Mouse (Mus musculus) heart, embryonic 11.5 days (tissue): ENCODE measurements around the gene Olfr459. TPM values are rescaled to one million over a fixed set of nuclear protein-coding genes. Genes with fewer than 3 reads are reported as not detected.

Experiments used
- ATAC-seq: fragments of 200-750 bp; cut with Nextera tagmentation; replicated peaks from 2 replicates; pipeline ENCODE4 v1.8.0; 2017; ENCODE audit warnings: moderate library complexity; ENCODE audit not compliant: insufficient number of reproducible peaks, low FRiP score, low TSS enrichment
- H3K27ac ChIP-seq: fragments of 300-500 bp; sonication (generic); 2 replicates; pipeline ENCODE4 v1.5.1; 2014; ENCODE audit warnings: mild to moderate bottlenecking, low read depth, low read length
- H3K27me3 ChIP-seq: fragments of 300-500 bp; sonication (generic); 2 replicates; pipeline ENCODE4 v1.6.1; 2014; ENCODE audit warnings: mild to moderate bottlenecking, low read length, mixed read lengths; ENCODE audit not compliant: control insufficient read depth, insufficient read depth
- H3K36me3 ChIP-seq: fragments of 300-500 bp; sonication (generic); 2 replicates; pipeline ENCODE4 v1.6.1; 2014; ENCODE audit warnings: mild to moderate bottlenecking, low read length, moderate library complexity, mixed read lengths; ENCODE audit not compliant: control insufficient read depth, insufficient read depth
- H3K4me1 ChIP-seq: fragments of 300-500 bp; sonication (generic); 2 replicates; pipeline ENCODE4 v1.6.1; 2014; ENCODE audit warnings: low read length; ENCODE audit not compliant: control insufficient read depth, insufficient read depth
- H3K4me2 ChIP-seq: fragments of 300-500 bp; sonication (generic); 2 replicates; pipeline ENCODE4 v1.6.1; 2014; ENCODE audit warnings: mild to moderate bottlenecking, moderate library complexity
- H3K4me3 ChIP-seq: fragments of 300-500 bp; sonication (generic); 2 replicates; pipeline ENCODE4 v1.5.1; 2014; ENCODE audit warnings: low read depth, low read length
- H3K9ac ChIP-seq: fragments of 300-500 bp; sonication (generic); 2 replicates; pipeline ENCODE4 v1.6.1; 2014; ENCODE audit warnings: mild to moderate bottlenecking, low read depth, low read length, moderate library complexity
- H3K9me3 ChIP-seq: fragments of 300-500 bp; sonication (generic); replicated peaks from 2 replicates; pipeline ENCODE4 v1.6.1; 2016; ENCODE audit warnings: low read length; ENCODE audit not compliant: control insufficient read depth
- WGBS: fragments of 180-500 bp; shearing (Covaris S2); extraction: QIAGEN DNeasy Blood & Tissue Kit; methylation state at CpG from one replicate; pipeline ENCODE4 v1.1.7; 2014; ENCODE audit not compliant: insufficient replicate concordance; 5-methylcytosine and 5-hydroxymethylcytosine counted together
- polyA plus RNA-seq: library from polyadenylated mRNA; unstranded; fragments of >200 nt; fragmentation: Nextera tagmentation; extraction: Ambion mirVana; gene quantifications from 2 replicates; pipeline ENCODE4 v1.2.1, GENCODE M21; 2014

Olfr459 gene
- polyA plus RNA-seq, result not detected in 2 replicates

GRCm38 (mm10) chr6:41775077-41775476 is at the start of gene Olfr459:
Gene Olfr459, minus strand, starts transcription at chr6:41775177.
- ATAC-seq, result no peak
- Histone ChIP-seq H3K36me3 (no peaks in the 10 kb centered on the region), H3K27ac (no peak within 1 kb of the TSS), H3K27me3 (no peaks in the 10 kb centered on the region), H3K4me2 (no peak within 1 kb of the TSS), H3K9ac (no peak within 1 kb of the TSS), H3K9me3 (no peaks in the 10 kb centered on the region), H3K4me1 (no peaks in the 10 kb centered on the region), H3K4me3 (no peak within 1 kb of the TSS)
- 78% methylated on average over 7 of the region's 7 CpGs for WGBS

- no peaks in the 10 kb centered on the region for H3K9me3 ChIP-seq
- ATAC-seq, result no peak
- no peaks in the 10 kb centered on the region for H3K27me3 ChIP-seq
- H3K4me1 ChIP-seq, result no peaks in the 10 kb centered on the region
- no peak overlapping the region for H3K9ac ChIP-seq
- H3K27ac ChIP-seq, result no peak overlapping the region
- H3K4me3 ChIP-seq, result no peak overlapping the region
- no peaks in the 10 kb centered on the region for H3K36me3 ChIP-seq
- H3K4me2 ChIP-seq, result no peak overlapping the region
Observed at GRCm38 (mm10) chr6:41824086-41824485, 49.1 kb upstream of the Olfr459 start.

- Histone ChIP-seq H3K4me2 (no peak overlapping the region), H3K9me3 (no peaks in the 10 kb centered on the region), H3K4me3 (no peak overlapping the region), H3K27ac (no peak overlapping the region), H3K9ac (no peak overlapping the region), H3K36me3 (no peaks in the 10 kb centered on the region), H3K27me3 (no peaks in the 10 kb centered on the region), H3K4me1 (no peaks in the 10 kb centered on the region)
- no peak for ATAC-seq
- WGBS, result 78% methylated on average over 2 of the region's 2 CpGs
Observed at GRCm38 (mm10) chr6:41786700-41787099, 11.7 kb upstream of the Olfr459 start.

- no peaks in the 10 kb centered on the region for H3K27me3 ChIP-seq
- H3K4me2 ChIP-seq, result no peak overlapping the region
- H3K27ac ChIP-seq, result no peak overlapping the region
- H3K9ac ChIP-seq, result no peak overlapping the region
- H3K9me3 ChIP-seq, result no peaks in the 10 kb centered on the region
- H3K4me3 ChIP-seq, result no peak overlapping the region
- H3K4me1 ChIP-seq, result no peaks in the 10 kb centered on the region
- ATAC-seq, result no peak
- H3K36me3 ChIP-seq, result no peaks in the 10 kb centered on the region
- 74% methylated on average over 6 of the region's 6 CpGs for WGBS
Observed at GRCm38 (mm10) chr6:41775721-41776120, 744 bp upstream of the Olfr459 start.

- H3K4me2 ChIP-seq, result no peak overlapping the region
- H3K27me3 ChIP-seq, result no peaks in the 10 kb centered on the region
- no peaks in the 10 kb centered on the region for H3K4me1 ChIP-seq
- H3K36me3 ChIP-seq, result no peaks in the 10 kb centered on the region
- 56% methylated on average over 1 of the region's 1 CpGs for WGBS
- H3K9me3 ChIP-seq, result no peaks in the 10 kb centered on the region
- no peak overlapping the region for H3K9ac ChIP-seq
- no peak overlapping the region for H3K4me3 ChIP-seq
- H3K27ac ChIP-seq, result no peak overlapping the region
- no peak for ATAC-seq
Observed at GRCm38 (mm10) chr6:41769872-41770271, 5.1 kb downstream of the Olfr459 start.

- H3K27me3 ChIP-seq, result no peaks in the 10 kb centered on the region
- ATAC-seq, result no peak
- no peaks in the 10 kb centered on the region for H3K9me3 ChIP-seq
- WGBS, result 77% methylated on average over 5 of the region's 5 CpGs
- H3K27ac ChIP-seq, result no peak overlapping the region
- no peak overlapping the region for H3K4me2 ChIP-seq
- no peak overlapping the region for H3K4me3 ChIP-seq
- H3K4me1 ChIP-seq, result no peaks in the 10 kb centered on the region
- no peaks in the 10 kb centered on the region for H3K36me3 ChIP-seq
- H3K9ac ChIP-seq, result no peak overlapping the region
Observed at GRCm38 (mm10) chr6:41764306-41764705, 10.7 kb downstream of the Olfr459 start.

- Histone ChIP-seq H3K27ac (no peak overlapping the region), H3K9me3 (no peaks in the 10 kb centered on the region), H3K27me3 (no peaks in the 10 kb centered on the region), H3K4me2 (no peak overlapping the region), H3K9ac (no peak overlapping the region), H3K4me1 (no peaks in the 10 kb centered on the region), H3K36me3 (no peaks in the 10 kb centered on the region), H3K4me3 (no peak overlapping the region)
- no peak for ATAC-seq
- WGBS, result 50% methylated on average over 1 of the region's 1 CpGs
Observed at GRCm38 (mm10) chr6:41762370-41762757, 12.6 kb downstream of the Olfr459 start.

- H3K27ac ChIP-seq, result no peak overlapping the region
- H3K9me3 ChIP-seq, result no peaks in the 10 kb centered on the region
- no peaks in the 10 kb centered on the region for H3K4me1 ChIP-seq
- no peaks in the 10 kb centered on the region for H3K27me3 ChIP-seq
- WGBS, result 2% methylated on average over 1 of the region's 1 CpGs
- no peak for ATAC-seq
- H3K4me3 ChIP-seq, result no peak overlapping the region
- no peak overlapping the region for H3K9ac ChIP-seq
- H3K36me3 ChIP-seq, result no peaks in the 10 kb centered on the region
- no peak overlapping the region for H3K4me2 ChIP-seq
Observed at GRCm38 (mm10) chr6:41761702-41762369, 13.1 kb downstream of the Olfr459 start.

- H3K36me3 ChIP-seq, result no peaks in the 10 kb centered on the region
- H3K4me1 ChIP-seq, result no peaks in the 10 kb centered on the region
- WGBS, result 73% methylated on average over 2 of the region's 2 CpGs
Observed at GRCm38 (mm10) chr6:41759618-41760017, 15.4 kb downstream of the Olfr459 start.

More at GRCm38 (mm10) chr6:41759618-41760017, 15.4 kb downstream of the Olfr459 start:
- H3K9ac ChIP-seq, result no peak overlapping the region
- H3K4me2 ChIP-seq, result no peak overlapping the region
- H3K9me3 ChIP-seq, result no peaks in the 10 kb centered on the region
- no peaks in the 10 kb centered on the region for H3K27me3 ChIP-seq
- H3K27ac ChIP-seq, result no peak overlapping the region
- H3K4me3 ChIP-seq, result no peak overlapping the region
- no peak for ATAC-seq
